Comparison of ENCODE assay signal across 16 mouse cellular contexts in the genomic region with DNA sequence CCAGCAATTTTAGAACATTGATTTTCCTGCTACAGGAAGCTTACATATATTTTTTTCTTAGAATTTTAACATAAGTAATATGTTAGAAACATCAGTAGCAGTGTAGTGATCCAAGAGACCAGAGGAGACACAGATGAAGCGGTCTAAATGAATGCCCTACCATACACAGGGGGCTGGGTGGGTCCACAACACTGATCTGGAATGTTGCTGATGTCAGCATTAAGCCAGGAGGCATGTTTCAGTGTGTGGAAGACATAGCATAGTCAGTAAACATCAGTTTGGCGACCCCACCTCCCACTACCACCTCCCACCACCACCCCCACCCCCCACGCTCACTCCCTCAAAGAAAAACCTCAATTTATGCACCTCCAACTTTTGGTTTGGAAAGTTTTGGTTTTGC.
"Had no signal": no experiment of that assay in that cellular context is flagged by ENCODE, and none has a peak within 500 bp of the region (broad histone marks: within the 10 kb centered on the region; RNA-seq: fewer than 3 reads in every experiment).

No protein-coding gene starts in this region.

- H3K4me1 ChIP-seq: neural tube, embryonic 13.5 days; stomach, embryonic 15.5 days had no signal

- H3K36me3 ChIP-seq: neural tube, embryonic 13.5 days; neural tube, embryonic 15.5 days; stomach, embryonic 15.5 days had no signal

- H3K4me2 ChIP-seq: neural tube, embryonic 13.5 days; neural tube, embryonic 15.5 days; stomach, embryonic 15.5 days had no signal

- DNase-seq: retina, postnatal 1 day; right cerebral cortex, adult 18-20 months; right cerebral cortex, postnatal 14 days; right cerebral cortex, postnatal 25 days; right cerebral cortex, postnatal 4 days; spleen, adult 18-20 months; thymus, adult 18-20 months; thymus, adult 2 months; thymus, postnatal 14 days; thymus, postnatal 25 days; thymus, postnatal 36 days; thymus, postnatal 4 days had no signal

- H3K27ac ChIP-seq: neural tube, embryonic 13.5 days; neural tube, embryonic 15.5 days; stomach, embryonic 15.5 days; stomach, postnatal 0 days had no signal

- H3K27me3 ChIP-seq: neural tube, embryonic 13.5 days; neural tube, embryonic 15.5 days had no signal

- H3K9ac ChIP-seq: neural tube, embryonic 13.5 days; neural tube, embryonic 15.5 days; stomach, embryonic 15.5 days had no signal

- H3K4me3 ChIP-seq: neural tube, embryonic 13.5 days; neural tube, embryonic 15.5 days; stomach, embryonic 15.5 days had no signal

- H3K9me3 ChIP-seq: neural tube, embryonic 13.5 days; neural tube, embryonic 15.5 days; stomach, embryonic 15.5 days had no signal
